Mouse (Mus musculus) adrenal gland, postnatal 14 days (tissue): ENCODE data around the gene Slf2. TPM values are rescaled to one million over a fixed set of nuclear protein-coding genes. Genes with fewer than 3 reads are reported as not detected.

Source experiments
- DNase-seq: peaks from one replicate; pipeline ENCODE4 v3.0.0; 2021; ENCODE audit warnings: mixed read lengths
- total RNA-seq: library from RNA; stranded (reverse); gene quantifications from 2 replicates; pipeline ENCODE4 v1.2.3, GENCODE M21; 2021

Gene Slf2
- total RNA-seq, 1 experiment from 2014 or later = 24.2 TPM

- no peak for DNase-seq
Measured at GRCm38 (mm10) chr19:44908836-44909460, 22.0 kb upstream of the Slf2 start.

- DNase-seq = no peak
Measured at GRCm38 (mm10) chr19:44914481-44915249, 16.3 kb upstream of the Slf2 start.

GRCm38 (mm10) chr19:44918171-44918570 lies 12.8 kb upstream of the Slf2 start:
- DNase-seq = no peak

GRCm38 (mm10) chr19:44921466-44922139 lies 9.3 kb upstream of the Slf2 start:
- no peak for DNase-seq

GRCm38 (mm10) chr19:44922521-44922920 lies 8.4 kb upstream of the Slf2 start:
- no peak for DNase-seq

DNA sequence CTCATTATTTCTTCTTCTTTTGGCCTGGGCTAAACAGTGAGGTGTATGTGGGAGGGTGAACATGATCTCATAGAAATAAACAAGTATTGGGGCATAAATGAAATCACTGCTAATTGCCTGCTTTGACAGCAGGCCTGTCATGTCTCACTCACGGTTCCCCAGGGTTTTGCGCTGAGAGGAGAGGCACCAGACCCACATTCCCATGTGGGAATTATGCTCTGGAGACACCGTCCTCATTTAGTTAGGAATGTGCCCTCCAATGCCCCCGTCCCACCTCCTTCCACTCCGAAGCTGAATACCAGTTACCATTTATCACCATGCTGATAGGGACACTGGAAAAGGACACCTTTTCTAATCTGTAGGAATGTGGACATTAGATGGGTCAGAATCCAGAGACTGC lies 6.3 kb upstream of the Slf2 start:
- no peak for DNase-seq

DNA sequence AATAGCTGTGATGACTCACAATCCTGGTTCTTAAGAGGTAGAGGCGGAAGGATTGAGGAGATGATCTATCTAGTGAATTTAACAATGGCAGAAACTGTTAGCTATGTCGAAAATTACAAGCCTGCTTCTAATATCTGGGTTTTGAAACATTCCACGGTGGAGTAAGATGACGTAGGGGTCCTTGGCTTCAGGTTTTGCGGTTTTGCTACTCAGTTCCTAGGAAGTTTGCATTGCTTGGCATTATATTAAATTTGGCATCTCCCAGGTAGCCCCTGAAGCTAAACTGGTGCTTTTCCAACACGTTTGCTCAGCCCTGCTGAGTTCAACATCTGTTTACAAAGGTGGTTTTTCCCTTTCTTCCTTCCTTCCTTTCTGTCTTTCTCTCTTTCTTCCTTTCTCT lies 4.2 kb upstream of the Slf2 start:
- no peak for DNase-seq

- DNase-seq = no peak
Measured at GRCm38 (mm10) chr19:44927250-44927649, 3.7 kb upstream of the Slf2 start.

- DNase-seq = no peak
Measured at GRCm38 (mm10) chr19:44928185-44928584, 2.8 kb upstream of the Slf2 start.

DNA sequence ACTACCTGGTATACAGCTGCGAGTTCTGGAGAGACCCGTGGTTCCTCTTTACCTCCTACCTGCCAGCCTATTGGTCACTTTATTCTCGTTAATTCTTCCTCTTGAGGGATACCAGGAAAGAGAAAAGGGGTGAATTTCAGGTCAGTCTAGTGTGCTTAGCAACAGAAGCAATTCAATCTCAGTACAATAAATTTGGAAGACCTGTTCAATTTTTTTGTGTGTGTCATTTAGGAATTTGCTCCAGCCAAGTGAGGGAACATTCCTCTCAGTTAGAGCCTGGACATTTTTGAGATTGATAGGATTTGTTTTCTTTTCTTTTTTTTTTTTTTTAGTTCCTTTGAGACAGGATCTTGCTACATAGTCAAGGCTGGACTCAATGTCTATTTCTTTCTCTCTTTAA lies 1.7 kb upstream of the Slf2 start:
- DNase-seq = no peak

GRCm38 (mm10) chr19:44929663-44930062 lies 1.3 kb upstream of the Slf2 start:
- DNase-seq = no peak

GRCm38 (mm10) chr19:44930122-44930521 lies 829 bp upstream of the Slf2 start:
- no peak for DNase-seq

DNA sequence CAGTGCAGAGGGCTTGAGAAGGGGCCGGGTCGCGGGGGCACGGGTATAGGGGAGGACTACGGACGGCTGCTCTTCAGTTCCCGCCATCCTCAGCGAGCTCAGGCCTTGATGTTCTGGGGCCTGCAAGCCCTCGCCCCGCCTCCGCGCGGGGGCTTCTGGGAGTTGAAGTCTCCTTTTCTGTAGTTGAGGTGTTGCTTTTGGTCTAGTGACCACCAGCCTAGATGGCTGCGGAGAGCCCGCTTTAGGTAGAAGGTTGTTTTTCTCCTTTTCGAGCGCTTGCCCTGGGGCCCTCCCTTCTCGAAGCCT lies 456 bp downstream of the Slf2 start:
- DNase-seq = peak; percentile 95

GRCm38 (mm10) chr19:44932051-44932450 lies 1.1 kb downstream of the Slf2 start:
- DNase-seq = no peak

GRCm38 (mm10) chr19:44933136-44933535 lies 2.2 kb downstream of the Slf2 start:
- DNase-seq = no peak

- DNase-seq = no peak
Measured at GRCm38 (mm10) chr19:44959633-44960032, 28.7 kb downstream of the Slf2 start.

DNA sequence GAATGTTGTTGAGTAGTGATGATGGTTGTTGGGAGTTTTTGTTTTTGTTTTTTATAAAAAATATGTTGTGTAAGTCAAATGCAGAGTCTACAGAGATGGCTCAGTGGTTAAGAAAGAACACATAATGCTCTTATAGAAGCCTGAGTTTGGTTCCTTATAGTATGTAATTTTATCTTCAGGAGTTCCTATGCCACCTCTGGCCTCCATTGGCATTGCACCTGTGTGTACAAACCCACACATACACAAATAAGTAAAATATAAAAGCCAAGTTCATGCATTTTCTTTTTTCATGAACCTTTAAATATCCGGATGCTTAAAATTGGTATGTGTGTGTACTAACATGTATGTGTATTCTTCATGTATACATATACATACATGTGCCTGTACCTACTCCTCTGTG lies 35.0 kb downstream of the Slf2 start:
- no peak for DNase-seq

GRCm38 (mm10) chr19:44968329-44968728 lies 37.4 kb downstream of the Slf2 start:
- no peak for DNase-seq

GRCm38 (mm10) chr19:44976636-44977035 lies 45.7 kb downstream of the Slf2 start:
- no peak for DNase-seq

- no peak for DNase-seq
Measured at GRCm38 (mm10) chr19:44977148-44977547, 46.2 kb downstream of the Slf2 start.

GRCm38 (mm10) chr19:44980787-44981186 lies 49.8 kb downstream of the Slf2 start:
- DNase-seq = no peak

GRCm38 (mm10) chr19:44982477-44983115 lies 51.6 kb downstream of the Slf2 start:
- DNase-seq = no peak

GRCm38 (mm10) chr19:44983366-44983765 lies 52.4 kb downstream of the Slf2 start:
- no peak for DNase-seq
